Mouse (Mus musculus) natural killer cell, adult 2 months (primary cell): ENCODE results near the gene Armh3.
A peak's percentile ranks its signal among the peaks of the same experiment; 100 is the strongest.
"Not testable (repeated sequence)": the region's sequence is repeated elsewhere in the genome, so short reads cannot be mapped to it uniquely, and the experiment has no call there.

ENCODE experiments used
- DNase-seq, 2 experiments: peaks; one replicate each; pipeline ENCODE4 v3.0.0; 2022; ENCODE audit warnings: low spot score in 2 of 2

Armh3 gene

DNA sequence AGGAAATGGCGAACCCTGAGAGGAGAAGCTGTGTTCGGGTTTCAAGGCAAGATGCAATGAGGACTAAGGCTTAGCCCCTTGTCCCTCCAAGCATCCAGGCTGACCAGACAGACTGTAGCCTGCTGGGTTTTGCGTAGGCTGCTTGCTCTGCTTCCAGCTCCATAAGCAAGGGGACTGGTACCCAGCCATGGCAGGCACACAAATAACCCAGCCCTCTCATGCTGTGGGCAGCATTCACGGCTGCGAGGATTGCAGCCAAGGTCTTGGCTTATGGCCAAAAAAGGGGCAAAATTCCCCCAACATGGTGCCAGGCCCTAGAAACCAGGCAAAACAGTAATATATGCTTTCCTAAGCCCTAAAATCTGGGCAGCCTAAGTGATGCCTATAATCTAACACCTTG, 176.5 kb downstream of the Armh3 start:
- DNase-seq = no peak

DNA sequence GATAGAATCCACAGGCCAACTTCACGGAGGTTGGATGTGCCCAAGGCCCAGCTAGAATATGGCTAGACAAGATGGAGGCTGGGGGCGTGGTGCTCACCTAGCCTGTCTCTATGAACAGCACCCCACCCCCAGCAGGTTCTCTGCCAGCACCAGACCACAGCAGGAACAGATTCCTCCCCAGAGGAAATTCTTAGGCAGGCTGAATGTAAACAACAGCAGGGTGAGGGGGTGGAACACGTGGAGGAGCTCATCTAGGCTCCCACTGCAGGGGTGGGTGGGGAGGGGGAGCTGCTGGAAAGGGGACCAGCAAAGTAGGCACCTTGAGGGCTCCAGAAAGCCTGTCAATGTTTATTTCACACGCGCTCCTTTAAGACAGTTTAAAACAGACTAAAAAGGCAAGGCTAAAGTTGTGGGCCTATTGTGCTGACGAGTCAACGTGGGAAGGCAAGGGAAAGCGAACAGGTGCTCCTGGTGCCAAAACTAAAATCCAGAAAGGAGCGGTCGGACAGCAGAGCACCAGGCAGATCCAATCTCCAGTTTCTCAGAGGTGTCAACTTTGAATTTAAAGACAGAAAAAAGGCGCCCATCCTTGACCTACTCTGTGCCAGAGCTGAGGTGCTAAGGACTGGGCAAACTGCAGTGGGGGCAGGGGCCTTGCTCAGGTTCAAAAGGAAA, 180.3 kb downstream of the Armh3 start:
- no peak for DNase-seq

DNA sequence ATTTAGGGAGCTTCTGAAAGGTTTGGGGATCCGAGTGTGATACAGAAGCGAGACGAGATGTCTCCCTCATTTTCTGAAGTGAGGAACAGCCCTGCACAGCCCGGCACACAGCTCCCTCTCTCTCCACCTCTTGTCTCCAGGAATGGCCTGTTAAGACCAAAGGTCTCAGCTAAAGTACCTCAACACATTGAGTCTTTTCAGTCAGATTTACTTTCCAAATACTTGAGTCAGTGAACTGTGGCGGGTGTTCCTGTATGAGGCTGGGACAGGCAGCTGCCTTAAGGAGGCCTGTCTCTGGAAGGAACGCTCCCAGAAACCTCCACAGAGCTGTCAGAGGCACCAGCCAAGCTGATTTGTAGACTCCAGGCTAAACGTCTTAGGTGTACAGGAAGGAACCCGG, 181.6 kb downstream of the Armh3 start:
- no peak for DNase-seq

DNA sequence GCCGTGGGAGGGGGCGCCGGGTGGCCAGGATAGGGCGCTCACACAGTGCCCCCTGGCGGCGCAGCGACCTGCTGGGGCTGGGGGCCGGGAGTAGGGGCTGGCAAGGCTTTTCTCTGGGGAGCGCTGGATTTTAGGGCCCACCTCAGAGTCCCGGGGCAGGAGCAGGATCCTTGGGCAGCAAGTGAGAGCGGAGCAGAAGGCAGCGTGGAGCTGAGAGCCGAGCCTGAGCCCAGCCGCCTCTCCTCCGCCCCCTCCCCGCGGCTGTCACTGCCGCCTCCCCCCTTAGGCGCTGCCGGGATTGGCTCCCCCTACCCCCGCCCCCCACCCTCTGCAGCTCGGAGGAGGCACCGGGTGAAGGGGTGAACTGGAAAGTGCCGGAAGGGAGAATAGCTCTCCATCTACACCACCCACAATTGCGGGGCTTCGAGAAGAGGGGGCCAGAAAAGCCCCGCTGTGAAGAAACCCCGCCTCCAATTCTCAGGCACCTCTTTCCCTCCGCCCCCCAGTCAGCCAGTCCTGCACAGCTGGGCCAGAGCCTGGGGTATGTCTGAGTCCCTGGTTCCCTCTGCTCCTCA, 182.4 kb downstream of the Armh3 start, which contains the start of gene Kcnip2:
Kcnip2 (minus strand) TSS at position 231 of the 575 bp plus-strand sequence.
- no peak for DNase-seq

DNA sequence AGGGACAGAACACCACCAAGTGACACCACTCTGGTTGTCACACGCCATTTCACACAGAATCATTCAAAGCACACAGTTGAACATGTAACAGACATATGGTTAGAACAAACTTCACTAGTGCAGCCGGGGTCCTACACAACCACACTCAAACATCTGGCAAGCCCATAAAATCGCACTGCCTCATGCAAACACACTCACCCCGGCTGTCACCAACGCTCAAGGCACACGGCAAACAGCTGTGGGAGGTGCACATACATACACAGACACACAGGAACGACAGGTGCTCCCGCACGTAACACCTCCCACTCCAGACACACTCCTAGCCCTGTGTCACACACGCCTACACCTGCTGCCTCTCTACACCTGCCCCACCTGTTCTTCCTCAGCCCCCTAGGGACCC, 183.1 kb downstream of the Armh3 start:
- no peak for DNase-seq

DNA sequence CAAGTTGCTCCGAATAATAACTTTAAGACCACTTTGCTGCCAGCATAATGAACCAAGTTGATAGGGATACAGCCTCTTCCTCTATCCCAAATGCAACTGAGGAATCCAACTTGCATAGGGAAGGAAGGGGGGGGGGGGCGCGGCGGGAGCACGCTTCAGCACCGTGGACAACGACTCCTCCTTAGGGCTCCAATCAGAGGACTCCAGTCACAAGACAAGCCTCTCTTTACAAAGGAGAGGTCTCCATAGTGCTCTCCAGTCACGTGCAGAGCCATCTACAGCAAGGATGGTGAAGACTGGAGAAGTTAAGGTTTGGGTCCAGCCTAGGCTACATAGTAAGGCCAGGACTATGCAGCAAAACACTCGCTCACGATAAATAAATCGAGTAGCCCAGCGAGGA, 184.5 kb downstream of the Armh3 start:
- no peak for DNase-seq

DNA sequence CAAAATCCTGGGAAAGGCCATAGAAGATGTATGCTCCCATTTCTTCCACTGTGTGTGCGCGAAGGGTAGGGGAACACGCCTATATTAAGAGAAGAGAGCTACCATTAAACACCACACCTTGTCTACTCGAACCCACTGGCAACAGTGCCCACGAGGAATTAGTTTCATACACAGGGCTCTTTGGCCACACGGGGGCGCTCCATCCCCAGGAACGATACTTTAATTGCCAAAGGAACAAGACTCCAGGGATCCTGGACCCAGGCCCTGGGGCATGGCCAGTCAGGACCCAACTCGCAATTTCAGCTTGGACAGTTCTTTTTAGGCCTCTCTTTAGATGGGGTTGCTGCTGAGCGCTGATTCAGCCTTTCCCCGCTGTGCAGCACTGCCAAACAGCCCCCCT, 185.0 kb downstream of the Armh3 start:
- DNase-seq = peak; percentile 59 to 80

DNA sequence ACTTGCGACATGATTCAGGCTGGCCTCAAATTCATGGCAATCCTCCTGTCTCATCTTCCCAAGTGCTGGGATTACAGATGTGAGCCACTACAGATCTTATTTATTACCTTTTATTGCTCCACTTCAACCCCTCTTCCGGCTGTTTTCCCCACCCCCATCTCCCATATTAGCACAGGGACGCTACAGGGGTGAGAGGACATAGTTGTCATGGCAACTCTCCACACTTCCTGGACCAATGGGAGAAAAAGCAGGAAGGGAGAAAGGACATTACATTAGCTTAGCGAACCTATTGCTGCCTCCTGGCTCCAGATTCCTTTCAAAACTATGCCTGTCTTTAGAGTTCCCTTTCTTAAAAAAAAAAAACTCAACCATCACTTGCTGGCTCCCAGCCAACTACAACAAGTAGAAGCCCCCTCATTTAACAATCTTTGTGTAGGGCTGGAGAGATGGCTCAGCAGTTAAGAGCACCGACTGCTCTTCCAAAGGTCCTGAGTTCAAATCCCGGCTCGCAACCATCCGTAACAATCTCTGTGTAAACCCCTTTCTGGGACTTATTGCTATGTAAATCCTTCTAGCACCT, 185.5 kb downstream of the Armh3 start:
- DNase-seq = no peak

DNA sequence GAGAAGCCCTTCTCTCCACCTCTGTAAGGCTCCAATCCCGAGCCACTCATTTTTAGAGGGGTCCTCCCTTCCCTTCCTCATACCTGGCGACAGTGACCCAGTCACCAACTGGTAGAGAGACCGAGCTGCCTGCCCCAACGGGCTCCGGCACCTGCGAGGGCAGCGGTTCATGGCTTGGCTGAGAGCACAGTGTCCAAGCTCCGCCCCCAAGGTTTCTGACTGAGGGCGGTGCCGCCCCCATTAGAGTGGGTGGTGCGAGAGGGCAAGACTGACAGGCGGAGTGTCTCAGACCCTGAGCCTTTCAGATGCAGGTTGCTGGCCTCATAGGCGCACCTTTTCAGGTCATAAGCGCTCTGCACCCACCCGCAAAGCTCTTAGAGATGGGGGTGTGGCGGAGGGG, 186.2 kb downstream of the Armh3 start:
- DNase-seq = peak; percentile 49 to 67

DNA sequence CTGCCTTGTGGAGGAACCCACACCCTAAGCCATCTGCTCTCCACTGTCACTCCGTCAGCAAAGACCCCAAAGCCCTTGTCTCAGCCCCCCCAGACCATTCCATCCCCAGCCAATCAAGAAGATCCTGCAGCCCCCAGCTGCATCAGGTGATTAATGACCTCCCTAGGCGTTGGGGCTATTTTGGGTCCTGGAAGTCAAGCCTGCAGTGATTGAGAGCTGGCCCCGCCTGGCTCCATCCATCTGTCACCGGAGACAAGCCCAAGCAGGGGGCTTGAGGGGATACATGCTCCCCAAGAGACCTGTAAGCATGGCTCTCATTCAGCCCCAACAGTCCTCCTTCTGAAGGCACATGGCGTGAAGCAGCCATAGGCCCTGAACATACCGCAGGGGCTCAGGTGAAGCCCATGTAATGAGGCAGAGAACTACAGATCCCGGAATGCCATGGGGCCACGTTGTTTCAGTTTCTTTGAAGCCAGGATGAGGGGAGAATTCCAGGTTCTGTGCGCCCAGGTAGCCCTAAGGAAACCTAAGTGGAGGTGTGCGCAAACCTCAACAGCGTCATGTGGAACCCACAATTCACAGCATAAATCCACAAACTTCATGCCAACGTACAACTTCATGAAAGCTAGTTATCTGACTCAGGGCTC, 187.1 kb downstream of the Armh3 start:
- no peak for DNase-seq

DNA sequence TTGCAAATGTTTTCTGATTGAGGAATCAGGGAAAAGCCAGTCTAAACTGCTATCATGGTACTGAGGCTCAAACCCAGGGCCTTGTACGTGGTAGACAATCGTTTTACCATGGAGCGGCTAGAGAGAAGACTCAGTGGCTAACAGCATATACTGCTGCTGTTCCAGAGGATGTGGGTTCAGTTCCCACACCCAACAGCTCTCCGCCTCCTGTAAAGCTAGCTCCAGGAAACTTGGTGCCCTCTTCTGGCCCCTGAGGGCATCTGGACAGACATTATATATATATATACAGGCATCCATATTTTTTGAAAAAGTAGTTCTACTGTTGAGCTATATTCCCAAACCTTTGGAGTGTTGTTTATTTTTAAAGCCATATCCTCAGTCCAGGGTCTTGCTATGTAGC, 190.6 kb downstream of the Armh3 start:
- no peak for DNase-seq

DNA sequence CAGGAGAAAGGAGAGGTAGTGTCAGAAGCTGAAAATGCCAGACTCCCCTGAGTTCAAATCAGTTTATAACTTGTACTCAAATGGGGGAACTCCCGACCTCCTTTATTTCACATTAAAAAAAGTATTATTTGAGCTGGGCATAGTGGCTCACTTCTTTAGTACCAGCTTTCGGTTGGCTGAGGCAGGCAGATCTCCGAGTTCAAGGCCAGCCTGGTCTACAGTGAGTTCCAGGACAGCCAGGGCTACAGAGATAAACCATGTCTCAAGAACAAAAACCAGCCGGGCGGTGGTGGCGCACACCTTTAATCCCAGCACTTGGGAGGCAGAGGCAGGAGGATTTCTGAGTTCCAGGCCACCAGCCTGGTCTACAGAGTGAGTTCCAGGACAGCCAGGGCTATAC, 192.5 kb downstream of the Armh3 start:
- not testable (repeated sequence) for DNase-seq

DNA sequence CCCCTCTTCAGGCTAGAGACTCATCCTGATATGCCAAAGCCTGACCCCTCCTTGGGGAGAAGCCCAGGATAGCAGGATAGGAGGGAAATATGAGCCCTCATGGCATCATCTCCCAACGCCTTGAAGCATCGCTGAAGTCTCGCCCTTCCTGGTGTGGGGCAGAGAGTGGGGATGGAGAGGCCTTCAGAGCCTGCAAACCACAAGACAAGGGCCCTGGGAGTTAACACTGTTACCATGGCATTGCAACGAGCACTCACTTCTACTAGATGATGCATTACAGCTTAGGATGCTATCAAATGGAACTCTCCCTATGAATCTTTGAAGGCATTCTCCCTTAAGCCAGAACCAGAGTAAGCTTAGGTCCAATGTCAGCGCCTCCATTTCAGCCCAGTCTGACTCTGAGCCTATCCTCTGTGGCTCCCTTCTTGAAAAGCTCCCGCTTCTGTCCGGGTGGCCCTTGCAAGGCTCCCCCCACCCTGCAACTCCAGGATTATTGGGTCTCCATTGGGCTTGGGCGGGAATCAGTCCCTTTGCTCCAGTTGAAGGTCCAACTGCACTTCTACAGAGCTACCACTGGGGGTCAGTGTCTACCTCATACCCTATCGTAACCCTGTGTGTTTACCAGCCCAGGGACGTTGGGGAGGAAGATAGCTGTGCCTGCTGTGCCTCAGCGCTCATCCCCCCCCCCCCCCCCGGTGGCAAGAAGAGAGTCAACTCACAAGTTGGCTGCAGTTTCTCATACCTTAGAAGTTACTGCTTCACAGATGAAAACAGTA, 193.5 kb downstream of the Armh3 start:
- DNase-seq = no peak

DNA sequence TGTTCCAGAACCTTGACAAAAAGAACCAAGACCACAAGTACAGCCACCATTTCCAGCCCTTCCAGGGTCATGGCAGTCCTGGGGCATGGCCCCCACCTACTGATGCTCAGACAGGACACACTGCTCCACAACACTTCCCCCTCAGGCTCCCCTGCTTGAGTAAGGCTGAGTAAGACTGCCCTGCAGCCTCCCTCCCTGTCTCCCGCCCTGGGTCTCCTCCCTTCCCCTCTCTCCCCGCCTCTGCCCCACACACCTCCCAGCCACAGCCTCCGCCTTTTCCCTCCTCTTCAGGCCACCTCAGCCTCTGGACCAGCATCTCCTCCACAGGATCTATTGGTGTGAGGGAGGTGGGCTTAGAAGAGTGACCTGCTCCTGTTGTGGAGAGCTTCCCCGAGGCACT, 194.9 kb downstream of the Armh3 start:
- DNase-seq = no peak

DNA sequence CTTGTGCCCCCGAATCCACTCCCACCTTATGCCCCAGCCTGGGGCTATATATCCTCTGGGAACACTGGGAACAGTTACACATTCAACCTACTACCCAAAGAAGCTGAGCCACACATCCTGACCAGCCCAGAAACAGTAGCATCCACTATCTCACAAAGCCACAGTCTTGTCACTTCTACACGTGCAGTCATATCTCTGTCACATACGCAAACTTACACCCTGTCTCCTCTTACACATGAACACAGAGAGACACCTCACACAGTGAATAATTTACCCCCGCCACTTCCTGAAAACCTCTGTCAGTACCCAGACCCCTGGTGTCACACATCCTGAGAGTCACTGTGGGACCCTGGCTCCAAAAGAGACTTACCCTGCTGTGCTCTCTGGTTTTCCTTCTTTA, 195.6 kb downstream of the Armh3 start:
- no peak for DNase-seq

DNA sequence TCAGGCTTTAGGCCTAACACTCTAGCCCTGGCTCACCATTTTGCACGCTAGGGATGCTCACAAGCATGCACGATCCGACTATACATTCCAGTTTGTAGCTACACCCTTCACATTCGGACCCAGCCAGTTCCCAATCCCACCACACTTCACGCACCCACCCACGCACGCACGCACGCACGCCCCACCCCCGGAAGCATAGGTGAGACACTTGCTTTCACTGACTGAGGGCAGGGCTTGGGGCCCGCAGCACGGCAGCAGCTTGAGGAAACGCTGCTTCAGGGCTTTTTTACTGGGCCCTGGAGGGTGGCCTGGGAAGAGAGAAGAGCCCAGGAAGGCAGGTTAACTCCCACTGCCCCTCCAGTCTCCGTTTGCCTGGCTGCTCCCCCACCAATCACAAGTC, 201.4 kb downstream of the Armh3 start:
- no peak for DNase-seq

DNA sequence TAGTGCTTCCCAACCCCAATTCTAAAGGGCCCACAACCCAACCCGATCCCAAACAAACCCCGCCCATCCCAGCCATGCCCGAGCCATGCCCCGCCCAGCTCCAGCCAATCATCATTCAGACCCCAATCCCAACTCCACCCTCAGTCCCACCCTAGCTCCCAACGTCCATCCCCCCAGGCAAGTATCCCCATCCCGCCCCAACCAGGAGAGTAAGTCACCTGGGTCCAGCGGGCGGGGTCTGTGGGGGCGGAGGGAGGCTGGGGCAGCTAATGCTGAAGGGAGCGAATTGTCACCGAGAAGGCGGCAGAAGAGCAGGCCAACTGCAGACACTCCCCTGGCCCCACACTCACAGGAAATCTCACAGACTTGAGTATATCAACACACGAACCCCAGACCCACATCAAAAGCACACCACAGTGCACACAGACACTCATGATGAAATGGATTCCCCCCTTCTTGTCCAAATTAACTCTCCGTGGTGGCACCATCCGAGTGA, 202.2 kb downstream of the Armh3 start:
- peak; percentile 76 to 78 for DNase-seq

DNA sequence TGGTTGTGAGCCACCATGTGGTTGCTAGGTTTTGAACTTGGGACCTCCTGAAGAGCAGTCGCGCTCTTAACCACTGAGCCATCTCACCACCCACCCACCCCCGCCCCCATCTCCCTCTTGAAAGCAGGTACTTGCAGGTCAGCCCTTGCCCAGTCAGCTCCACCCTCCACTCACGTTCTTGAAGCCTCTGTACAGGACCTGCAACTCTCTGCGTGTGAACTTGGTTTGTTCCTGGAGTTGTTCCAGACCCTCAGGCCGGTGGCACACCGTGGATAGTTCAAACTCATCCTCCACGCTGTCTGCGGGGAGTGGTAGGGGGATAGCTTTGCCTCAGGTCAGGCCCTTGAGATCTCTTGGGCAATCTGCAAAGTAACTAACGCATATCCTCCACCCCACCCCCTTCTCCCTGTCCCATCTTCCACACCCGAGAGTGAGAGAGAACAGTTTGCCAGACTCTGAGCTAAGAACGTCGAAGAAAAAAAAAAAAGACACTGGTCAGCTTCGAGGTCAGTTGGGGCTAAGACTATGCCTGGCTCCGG, 202.8 kb downstream of the Armh3 start:
- DNase-seq = no peak

DNA sequence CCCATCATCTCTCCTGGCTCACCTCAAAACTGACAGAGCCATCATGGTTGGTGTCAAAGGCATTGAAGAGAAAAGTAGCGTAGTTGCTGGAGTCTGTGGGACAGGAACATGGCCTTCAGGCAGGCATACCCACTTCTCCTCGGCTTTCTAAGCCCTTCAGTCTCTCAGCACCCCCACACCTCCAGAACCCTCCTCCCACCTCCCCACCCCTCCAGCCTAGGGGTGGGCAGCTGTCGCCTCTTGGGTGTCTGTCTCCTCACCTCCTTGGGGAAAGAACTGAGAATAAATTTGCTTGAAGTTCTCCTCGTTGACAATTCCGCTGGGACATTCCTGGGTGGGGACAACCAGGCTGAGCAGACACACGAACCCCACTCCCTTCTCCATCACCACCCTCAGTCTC, 203.6 kb downstream of the Armh3 start:
- no peak for DNase-seq

DNA sequence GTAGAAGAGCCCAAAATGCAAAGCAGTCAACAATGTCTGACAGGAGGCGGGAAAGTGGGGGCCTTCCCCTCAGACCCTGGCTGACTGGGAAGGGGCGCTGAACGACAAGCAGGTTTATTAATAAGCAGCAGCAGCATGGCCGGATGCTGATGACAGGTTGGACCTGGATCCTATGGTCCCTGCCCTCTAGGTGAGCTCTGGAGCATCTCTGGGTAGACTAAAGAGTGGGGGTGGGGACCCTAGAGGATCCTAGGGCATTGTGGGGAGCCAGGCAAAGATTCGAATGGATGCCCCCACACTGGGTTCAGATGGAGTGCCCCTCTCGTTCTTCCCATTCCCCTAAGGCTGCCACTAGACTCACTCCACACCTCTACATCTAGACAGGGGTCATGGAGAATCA, 205.9 kb downstream of the Armh3 start:
- DNase-seq = no peak
